Mouse (Mus musculus): ENCODE measurements around the gene Adprh.
A peak's percentile ranks its signal among the peaks of the same experiment; 100 is the strongest.

Adprh gene

GRCm38 (mm10) chr16:38443721-38444464, 8.6 kb downstream of the Adprh start:
- DNase-seq (ENCODE audit: low read depth, low spot score), result peak; percentile 88

DNA sequence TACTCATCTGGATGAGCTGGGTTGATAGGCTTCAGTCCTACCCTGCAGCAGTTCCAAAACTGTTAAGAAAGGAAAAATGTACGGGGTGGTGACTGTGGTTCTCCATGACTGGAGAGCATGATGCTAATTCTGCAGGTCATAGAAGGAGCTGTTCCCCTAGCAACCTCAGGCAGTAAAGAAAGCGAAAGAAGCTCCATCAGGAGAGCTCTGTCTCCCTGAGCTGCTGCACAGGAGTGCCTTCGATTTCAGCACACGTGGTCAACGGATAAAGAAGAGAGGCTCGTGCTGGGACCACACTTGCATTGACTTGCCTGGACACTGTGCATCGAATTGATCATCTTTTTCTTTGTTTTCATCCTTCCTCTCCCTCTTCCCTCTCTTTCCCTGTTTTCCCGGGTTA, 10.3 kb downstream of the Adprh start:
- no peak for DNase-seq (ENCODE audit: low read depth, low spot score)

DNA sequence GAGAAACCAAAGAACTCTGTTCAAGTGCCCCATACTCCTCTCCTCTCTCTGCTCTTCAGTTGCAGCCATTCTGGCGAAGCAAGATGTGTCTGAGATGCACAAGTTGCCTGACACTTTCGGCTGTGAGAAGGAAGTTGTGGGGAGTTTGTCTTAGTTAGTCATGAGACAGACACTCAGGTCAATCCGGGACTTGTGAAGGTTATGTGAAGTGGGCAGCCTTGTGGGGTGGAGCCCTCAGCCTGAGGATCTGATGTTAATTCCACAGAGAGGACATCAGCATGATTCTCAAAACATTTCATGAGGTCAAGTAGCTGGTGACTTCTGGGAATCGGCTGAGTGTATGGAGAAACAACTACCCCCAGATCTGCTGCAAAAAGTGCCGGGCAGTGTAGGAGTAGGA, 10.9 kb downstream of the Adprh start:
- DNase-seq (ENCODE audit: low read depth, low spot score), result peak; percentile 49

DNA sequence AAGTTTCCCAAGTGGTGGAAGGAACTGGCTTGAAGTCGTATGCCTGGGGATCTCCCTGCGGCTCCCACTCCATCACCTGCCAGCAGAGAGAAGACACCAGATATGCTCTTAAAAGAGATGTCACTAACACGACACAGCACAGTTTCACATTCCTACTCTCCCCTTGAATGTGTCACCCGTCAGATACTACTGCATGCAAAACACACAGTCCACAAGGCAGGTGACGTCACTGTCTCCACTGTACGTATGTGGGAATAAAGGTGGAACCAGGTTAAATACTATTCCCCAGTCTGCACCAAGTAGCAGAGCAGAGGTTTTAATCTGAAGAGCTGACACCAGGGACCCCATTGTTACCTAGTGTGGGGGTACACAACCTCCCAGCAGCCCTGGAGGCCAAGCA, 12.1 kb downstream of the Adprh start:
- no peak for DNase-seq (ENCODE audit: low read depth, low spot score)

- DNase-seq (ENCODE audit: low read depth, low spot score), result no peak
Measured at GRCm38 (mm10) chr16:38439190-38439589, 13.3 kb downstream of the Adprh start.

- DNase-seq (ENCODE audit: low read depth, low spot score), result no peak
Measured at GRCm38 (mm10) chr16:38434295-38434795, 18.2 kb downstream of the Adprh start.

DNA sequence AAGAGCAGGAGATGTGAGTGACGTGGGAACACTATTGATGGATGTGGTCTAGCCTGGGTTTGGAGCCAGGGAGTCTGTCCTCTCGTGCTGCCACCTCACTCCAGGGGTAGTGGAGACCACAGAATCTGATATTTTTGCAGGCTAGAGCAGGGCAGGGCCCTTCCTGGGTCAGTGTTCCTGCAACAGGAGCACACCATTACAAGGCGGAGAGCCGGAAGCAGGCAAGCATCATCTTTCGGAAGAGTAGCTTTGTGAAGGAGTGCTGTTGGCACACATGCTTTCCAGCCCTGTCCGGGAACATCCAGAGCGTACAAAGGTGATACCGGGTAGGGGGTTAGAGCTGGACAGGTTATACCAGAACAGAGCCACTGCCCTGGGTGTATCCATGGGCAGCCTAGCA, 19.0 kb downstream of the Adprh start:
- no peak for DNase-seq (ENCODE audit: low read depth, low spot score)

DNA sequence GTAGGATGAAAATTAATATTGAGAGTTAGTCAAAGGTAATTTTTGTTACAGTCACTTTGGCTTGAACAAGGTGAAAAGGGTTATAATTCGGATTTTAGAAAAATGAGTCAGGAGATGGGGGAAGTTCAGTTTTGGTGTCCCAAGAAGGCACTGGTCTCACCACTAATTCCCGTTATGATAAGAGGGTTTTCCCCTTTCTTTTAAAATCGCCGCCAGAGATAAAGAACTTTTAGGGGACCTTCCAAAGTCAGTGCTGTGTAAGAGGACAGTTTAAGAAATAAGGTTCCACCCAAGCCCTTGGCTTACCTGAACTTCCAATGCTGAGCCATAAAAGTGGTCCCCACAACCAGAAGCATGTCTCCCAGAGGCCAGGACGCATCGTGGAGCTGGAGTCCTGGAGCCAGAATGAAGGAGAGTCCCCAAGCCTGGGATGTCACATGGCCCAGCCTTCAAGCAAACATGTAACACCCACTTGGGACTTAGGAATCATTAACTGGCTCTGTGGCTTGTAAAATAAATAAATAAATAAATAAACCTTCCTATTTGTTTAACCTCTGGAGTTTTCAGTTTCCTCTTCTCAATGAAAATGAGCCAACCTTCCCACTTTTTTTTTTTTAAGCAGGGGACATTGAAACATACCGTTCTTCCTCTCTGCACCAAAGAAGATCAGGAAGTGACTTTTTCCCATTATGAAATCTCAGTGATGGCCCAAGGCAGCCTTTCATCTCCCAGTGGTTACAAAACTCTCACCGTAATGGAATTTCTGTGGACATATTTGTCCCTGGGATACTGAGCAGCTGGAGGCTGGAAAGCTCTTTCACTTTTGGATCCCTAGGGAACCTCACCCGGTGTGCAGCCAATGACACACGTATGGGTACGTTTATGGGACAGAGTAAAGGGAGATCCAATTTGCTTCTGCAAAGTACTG, 19.7 kb downstream of the Adprh start, which contains the start of gene Pla1a:
Gene Pla1a, minus strand, starts transcription at position 648 of the 928 bp plus-strand sequence.
- DNase-seq (ENCODE audit: low read depth, low spot score), result no peak

- DNase-seq (ENCODE audit: low read depth, low spot score), result peak; percentile 54
Measured at GRCm38 (mm10) chr16:38431446-38432185, 20.9 kb downstream of the Adprh start.

- no peak for DNase-seq (ENCODE audit: low read depth, low spot score)
Measured at GRCm38 (mm10) chr16:38425799-38426198, 26.7 kb downstream of the Adprh start.

GRCm38 (mm10) chr16:38425374-38425773, 27.1 kb downstream of the Adprh start:
- no peak for DNase-seq (ENCODE audit: low read depth, low spot score)

GRCm38 (mm10) chr16:38414953-38415352, 37.5 kb downstream of the Adprh start:
- no peak for DNase-seq (ENCODE audit: low read depth, low spot score)

DNA sequence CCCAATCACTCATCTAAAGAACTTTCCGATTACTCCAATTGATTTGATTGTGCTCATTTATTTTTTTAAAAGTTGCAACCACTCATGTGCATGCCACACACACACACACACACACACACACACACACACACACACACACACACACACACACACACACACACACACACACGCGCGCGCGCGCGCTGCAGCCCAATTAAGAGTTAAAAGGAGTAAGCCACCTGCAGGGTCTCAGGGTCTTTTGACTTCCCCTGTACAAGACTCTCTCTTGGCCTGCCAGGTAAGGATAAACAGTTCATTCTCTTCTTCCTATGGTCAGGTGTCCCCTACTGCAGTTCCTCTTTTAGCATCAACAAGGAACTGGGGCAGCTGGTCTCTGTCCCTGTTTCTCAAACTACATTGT, 44.1 kb downstream of the Adprh start:
- no peak for DNase-seq (ENCODE audit: low read depth, low spot score)

- peak; percentile 94 for DNase-seq (ENCODE audit: low read depth, low spot score)
Measured at GRCm38 (mm10) chr16:38407584-38407983, 44.9 kb downstream of the Adprh start.

DNA sequence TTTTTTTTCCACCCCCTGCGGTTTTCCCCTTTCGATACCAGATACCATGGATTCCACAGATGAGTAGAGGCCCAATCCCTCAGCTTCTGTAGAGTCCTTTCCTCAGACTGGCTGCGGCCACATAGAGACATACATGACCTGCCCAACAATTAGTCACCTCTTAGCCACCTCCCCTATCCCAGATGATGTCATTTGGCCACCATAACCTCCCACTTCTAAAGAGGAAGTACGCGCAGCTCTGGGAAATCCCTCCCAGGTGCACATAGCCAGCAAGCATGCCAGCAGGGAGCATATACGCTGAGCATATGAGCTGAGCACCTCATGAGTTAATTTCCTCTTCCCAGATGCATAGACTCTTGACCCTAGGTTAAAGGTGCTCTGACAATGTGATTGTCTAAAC, 45.8 kb downstream of the Adprh start:
- DNase-seq (ENCODE audit: low read depth, low spot score), result peak; percentile 47

GRCm38 (mm10) chr16:38406293-38406692, 46.2 kb downstream of the Adprh start:
- no peak for DNase-seq (ENCODE audit: low read depth, low spot score)

GRCm38 (mm10) chr16:38403639-38404038, 48.9 kb downstream of the Adprh start:
- no peak for DNase-seq (ENCODE audit: low read depth, low spot score)

DNA sequence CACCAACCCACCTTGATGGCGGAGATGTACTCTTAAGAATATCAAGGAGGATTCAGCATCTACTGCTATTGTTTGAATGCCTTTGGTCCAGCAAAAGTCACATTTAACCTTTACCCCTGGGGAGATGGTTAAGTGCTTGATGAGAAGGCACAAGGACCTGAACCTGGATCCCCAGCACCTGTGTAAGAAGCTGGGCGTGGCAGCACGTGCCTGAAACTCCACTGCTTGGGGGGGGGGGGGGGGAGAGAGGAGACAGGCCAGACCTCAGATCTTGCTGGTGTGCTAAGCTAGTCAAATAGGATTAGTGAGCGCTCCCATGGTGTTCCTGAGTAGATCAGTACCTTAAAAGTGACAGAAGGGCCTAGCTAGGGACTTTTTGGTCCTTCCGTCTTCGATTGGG, 51.0 kb downstream of the Adprh start:
- DNase-seq (ENCODE audit: low read depth, low spot score), result no peak

DNA sequence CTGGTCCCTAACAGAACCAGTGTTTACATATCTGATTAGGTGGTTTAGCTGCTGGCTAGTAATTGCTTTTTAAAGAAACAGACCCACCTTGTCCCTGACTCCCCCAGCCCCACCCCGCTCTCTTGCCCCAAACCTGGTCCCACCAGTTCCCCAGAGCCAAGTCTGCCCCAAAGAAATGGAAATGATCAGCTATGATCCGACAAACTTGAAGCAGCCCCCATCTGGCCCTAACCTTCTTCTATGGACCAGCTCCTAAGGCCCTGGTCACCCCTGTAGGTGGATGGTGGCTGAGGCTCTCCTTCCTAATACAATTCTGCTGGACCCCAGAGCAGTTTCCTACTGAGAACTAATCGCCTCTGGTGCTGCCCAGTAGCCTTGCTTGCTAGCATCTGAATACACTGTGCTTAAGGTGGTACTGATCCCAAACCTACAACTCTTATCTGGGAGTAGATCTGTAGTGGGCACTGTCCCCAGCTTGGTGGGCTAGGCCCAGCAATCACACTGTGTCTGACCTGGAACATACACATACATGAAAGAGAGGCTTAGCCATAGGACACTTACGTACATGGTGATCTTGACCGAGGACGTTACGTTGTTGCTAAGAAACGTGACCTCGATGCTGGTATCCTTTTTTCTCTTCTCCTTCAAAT, 52.1 kb downstream of the Adprh start:
- DNase-seq (ENCODE audit: low read depth, low spot score), result no peak

GRCm38 (mm10) chr16:38399531-38400231, 52.8 kb downstream of the Adprh start:
- DNase-seq (ENCODE audit: low read depth, low spot score), result peak; percentile 40

DNA sequence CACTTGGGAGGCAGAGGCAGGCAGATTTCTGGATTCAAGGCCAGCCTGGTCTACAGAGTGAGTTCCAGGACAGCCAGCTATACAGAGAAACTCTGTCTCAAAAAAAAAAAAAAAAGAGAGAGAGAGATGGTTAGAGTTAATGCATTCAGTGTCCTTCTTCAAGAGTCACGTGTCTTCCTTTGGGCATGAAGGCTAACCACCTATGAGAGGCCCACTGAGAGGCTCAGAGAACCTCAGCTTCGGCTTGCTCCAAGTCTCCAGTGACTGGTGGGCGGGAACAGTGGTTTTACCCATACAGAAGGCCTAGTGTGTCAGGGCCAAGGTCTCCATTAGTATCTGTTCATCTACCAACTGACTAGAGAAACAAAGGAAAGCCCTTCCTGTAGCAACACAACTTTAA, 53.4 kb downstream of the Adprh start:
- no peak for DNase-seq (ENCODE audit: low read depth, low spot score)
